Mouse (Mus musculus) bone marrow macrophage, adult 2 months (primary cell): ENCODE data around the gene Gm10837. TPM values are rescaled to one million over a fixed set of nuclear protein-coding genes. Genes with fewer than 3 reads are reported as not detected.

ENCODE experiments used
- H3K27ac ChIP-seq: 2 replicates; pipeline ENCODE4 v1.5.1; 2012; ENCODE audit warnings: low read depth, low read length; ENCODE audit not compliant: insufficient read depth
- H3K4me1 ChIP-seq: 2 replicates; pipeline ENCODE4 v1.6.1; 2012; ENCODE audit warnings: low read length; ENCODE audit not compliant: control insufficient read depth, insufficient read depth
- H3K4me3 ChIP-seq: 2 replicates; pipeline ENCODE4 v1.5.1; 2012; ENCODE audit warnings: mild to moderate bottlenecking, low read length, moderate library complexity; ENCODE audit not compliant: insufficient read depth
- CTCF ChIP-seq: IDR thresholded peaks from 2 replicates; pipeline ENCODE4 v1.5.1; 2012; ENCODE audit warnings: low read depth, mild to moderate bottlenecking, low read length, moderate library complexity
- POLR2A ChIP-seq: IDR thresholded peaks from 2 replicates; pipeline ENCODE4 v1.6.1; 2012; ENCODE audit warnings: mild to moderate bottlenecking, low read depth, low read length, borderline replicate concordance
- polyA plus RNA-seq: library from polyadenylated mRNA; stranded (reverse); fragments of >200 nt; gene quantifications from 2 replicates; pipeline ENCODE4 v1.2.4, GENCODE M21; 2012; ENCODE audit not compliant: missing spikeins, insufficient read depth, insufficient read length

The Gm10837 gene
- polyA plus RNA-seq, 1 experiment, result not detected

DNA sequence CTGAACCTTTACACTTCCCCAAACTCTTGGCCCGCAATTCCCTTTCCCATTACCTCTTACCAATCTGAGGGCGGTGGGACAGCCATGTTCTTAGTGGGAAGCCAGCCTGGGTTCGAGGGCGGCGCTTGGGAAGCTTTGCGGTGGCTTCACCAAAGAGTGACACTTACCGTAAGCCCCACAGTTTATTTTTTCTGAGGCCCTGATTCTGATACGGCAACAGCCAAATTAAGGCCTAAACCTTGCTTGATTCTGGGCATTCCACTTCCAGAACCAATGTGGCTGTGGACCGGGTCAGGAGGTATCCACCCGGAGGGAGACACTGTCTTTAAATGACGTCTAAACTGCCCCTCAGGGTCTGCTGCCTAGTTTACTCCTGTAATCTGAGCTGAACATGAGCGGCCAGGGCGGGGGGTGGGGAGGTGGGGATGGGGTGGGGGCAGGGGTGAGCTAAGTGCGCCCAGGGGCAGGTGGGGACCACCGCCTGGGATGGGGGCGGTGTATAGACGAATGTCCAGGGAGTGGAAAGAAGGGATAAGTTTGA, 17.1 kb upstream of the Gm10837 start:
- H3K27ac ChIP-seq, result no peak overlapping the region
- peaks cover 2% of the 10 kb centered on the region; the same call in 1 of the 2 replicates for H3K4me1 ChIP-seq
- TF ChIP-seq CTCF (no peak), POLR2A (no peak)
- H3K4me3 ChIP-seq, result no peak overlapping the region

DNA sequence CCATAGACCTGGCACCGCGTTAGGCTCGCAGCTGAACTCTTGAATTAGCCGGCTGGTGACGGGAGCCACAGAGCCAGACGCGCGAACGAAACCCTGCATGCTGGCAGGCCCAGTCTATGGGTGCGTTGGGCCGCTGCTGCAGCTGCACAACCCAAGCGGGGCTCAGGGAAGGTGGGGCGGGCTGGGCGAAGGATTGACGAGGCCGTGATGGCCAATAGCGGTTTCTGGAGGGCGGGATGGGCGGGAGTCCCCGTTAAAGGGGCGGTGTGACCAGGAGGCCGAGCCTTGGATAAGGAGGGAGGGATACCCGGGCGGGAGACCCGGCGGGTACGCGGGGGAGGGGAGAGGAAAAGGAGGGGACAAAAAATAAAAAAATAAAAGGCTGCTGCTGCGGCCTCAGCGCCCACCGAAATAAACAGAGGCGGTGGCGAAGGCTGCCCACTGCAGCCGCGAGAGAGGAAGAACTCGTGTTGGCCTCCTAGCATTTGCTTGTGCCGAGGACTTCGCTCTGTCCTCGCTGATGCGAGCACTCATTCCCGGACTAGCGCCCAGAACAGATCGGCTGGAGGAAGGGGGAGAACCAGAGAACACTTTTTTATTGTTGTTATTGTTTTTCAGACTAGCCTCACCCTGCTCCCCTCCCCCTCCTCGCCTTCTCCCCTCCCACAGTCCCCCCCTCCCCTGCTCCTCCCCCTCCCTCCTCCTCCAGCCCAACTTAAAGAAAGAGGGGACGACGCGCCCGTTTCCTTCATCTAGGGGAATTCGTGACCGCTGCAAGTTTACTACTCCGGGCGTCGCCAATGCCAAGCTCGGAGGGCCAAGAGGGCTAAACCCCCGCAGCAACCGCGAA, 16.1 kb upstream of the Gm10837 start:
- TF ChIP-seq CTCF (no peak), POLR2A (no peak)
- H3K27ac ChIP-seq, result no peak overlapping the region
- H3K4me3 ChIP-seq, result peak overlapping the region; percentile 33

GRCm38 (mm10) chr14:122474891-122475556, 15.4 kb upstream of the Gm10837 start, which contains the start of gene Zic2:
Gene Zic2 (plus strand): TSS chr14:122475435.
- no peak for TF ChIP-seq CTCF
- no peak for TF ChIP-seq POLR2A
- Histone ChIP-seq H3K27ac (no peak within 1 kb of the TSS), H3K4me3 (peak within 1 kb of the TSS; percentile 47), H3K4me1 (peaks cover 2% of the 10 kb centered on the region; the same call in 1 of the 2 replicates)

More for the DNA sequence above, 16.1 kb upstream of the Gm10837 start:
- H3K4me1 ChIP-seq, result peaks cover 2% of the 10 kb centered on the region; the same call in 1 of the 2 replicates

- peak overlapping the region; percentile 47 for H3K4me3 ChIP-seq
- TF ChIP-seq CTCF (no peak), POLR2A (no peak)
- peaks cover 2% of the 10 kb centered on the region; the same call in 1 of the 2 replicates for H3K4me1 ChIP-seq
- H3K27ac ChIP-seq, result no peak overlapping the region
These were observed 14.8 kb upstream of the Gm10837 start for GRCm38 (mm10) chr14:122475557-122476040.

- peak overlapping the region; percentile 47 for H3K4me3 ChIP-seq
- TF ChIP-seq CTCF (no peak), POLR2A (no peak)
- no peak overlapping the region for H3K27ac ChIP-seq
- peaks cover 2% of the 10 kb centered on the region; the same call in 1 of the 2 replicates for H3K4me1 ChIP-seq
These were observed 14.2 kb upstream of the Gm10837 start for GRCm38 (mm10) chr14:122476041-122476821.

DNA sequence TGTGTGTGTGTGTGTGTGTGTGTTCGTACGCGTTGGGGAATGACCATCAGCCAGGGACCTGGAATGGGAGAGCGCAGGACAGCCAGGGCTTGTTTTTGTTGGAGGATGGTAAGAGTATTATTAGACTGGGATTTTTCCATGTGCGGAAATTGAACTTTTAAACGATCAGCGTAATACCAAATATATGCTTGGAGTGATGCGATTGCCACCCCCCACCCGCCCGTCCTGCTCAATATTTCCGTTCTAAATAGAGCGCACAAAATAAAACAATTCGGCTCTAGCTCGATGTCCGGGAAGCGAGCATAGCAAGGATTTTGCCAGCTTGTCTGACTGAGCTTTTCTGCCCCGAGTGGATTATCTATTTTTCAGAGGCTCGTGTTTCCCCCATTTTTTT, 13.6 kb upstream of the Gm10837 start:
- TF ChIP-seq CTCF, result no peak
- no peak for TF ChIP-seq POLR2A
- no peak overlapping the region for H3K27ac ChIP-seq
- H3K4me1 ChIP-seq, result no peaks in the 10 kb centered on the region
- H3K4me3 ChIP-seq, result no peak overlapping the region

DNA sequence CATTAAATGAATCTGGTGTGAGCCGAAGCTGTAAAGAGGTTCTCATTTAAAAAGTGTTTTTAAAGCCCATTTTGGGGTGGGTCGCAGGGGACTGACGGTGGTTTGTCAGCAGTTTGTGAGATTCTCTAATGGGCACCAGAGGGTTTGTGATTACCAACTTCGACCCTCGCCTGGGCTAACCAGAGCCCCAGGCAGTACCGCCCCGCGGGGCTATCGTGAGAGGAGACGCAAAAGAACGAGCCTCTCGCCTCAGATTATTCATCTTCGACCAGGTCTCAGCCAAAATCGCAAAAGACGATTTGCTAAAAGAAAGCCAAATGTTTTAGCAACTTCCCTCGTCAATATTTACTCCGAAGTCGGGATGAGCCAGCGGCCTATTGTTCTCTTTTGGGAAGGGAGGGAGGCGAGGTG, 13.1 kb upstream of the Gm10837 start:
- Histone ChIP-seq H3K4me3 (no peak overlapping the region), H3K4me1 (no peaks in the 10 kb centered on the region), H3K27ac (no peak overlapping the region)
- TF ChIP-seq POLR2A (no peak), CTCF (no peak)

DNA sequence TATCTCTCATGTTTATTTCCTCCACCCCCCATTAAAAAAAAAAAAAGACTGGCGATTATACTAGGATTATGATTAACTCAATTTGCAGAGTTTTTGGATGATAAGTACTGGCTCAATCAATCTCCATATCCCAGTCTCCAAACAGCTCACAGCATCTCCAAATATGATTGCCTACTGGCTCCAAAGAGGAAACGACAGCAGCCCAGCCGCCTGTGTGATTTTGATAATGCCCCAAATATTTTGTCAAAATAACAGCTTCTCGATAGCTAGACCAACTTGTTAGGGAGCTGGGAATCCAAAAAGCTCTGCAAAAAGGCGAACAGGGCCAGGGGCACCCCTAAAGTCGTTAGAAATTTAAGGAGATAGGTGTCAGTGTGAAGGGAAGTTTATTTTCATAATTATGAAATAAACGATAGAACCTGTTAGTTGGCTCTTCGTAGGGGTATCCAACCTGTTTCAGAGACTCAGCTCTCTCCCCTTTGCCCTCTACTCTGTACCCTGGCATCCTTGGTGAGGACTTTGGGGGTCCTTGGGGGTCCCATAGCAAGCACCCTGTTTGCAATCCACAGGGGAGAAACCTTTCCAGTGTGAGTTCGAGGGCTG, 12.3 kb upstream of the Gm10837 start:
- no peaks in the 10 kb centered on the region for H3K4me1 ChIP-seq
- TF ChIP-seq CTCF (no peak), POLR2A (no peak)
- no peak overlapping the region for H3K27ac ChIP-seq

GRCm38 (mm10) chr14:122478574-122479011, 11.8 kb upstream of the Gm10837 start:
- H3K4me3 ChIP-seq, result no peak overlapping the region
- no peaks in the 10 kb centered on the region for H3K4me1 ChIP-seq
- H3K27ac ChIP-seq, result no peak overlapping the region
- TF ChIP-seq POLR2A, result no peak
- TF ChIP-seq CTCF, result no peak

More for the DNA sequence above, 12.3 kb upstream of the Gm10837 start:
- no peak overlapping the region for H3K4me3 ChIP-seq
